Mouse (Mus musculus) MEL (cell line): ENCODE measurements around the gene Ap4s1. TPM values are rescaled to one million over a fixed set of nuclear protein-coding genes. Genes with fewer than 3 reads are reported as not detected.

Experiments used
- DNase-seq: peaks from one replicate; pipeline ENCODE4 v3.0.0; 2011; ENCODE audit warnings: low read depth, low spot score
- H3K27ac ChIP-seq: 2 replicates; pipeline ENCODE4 v1.5.1; 2012; ENCODE audit warnings: low read depth, mild to moderate bottlenecking, control low read depth, low read length, moderate library complexity; ENCODE audit not compliant: control insufficient read depth
- H3K27me3 ChIP-seq, 2 experiments: fragments of 150-350 bp in 1 of 2; sonication (generic) in 1 of 2; 2 replicates each; pipeline ENCODE4 v1.6.1; 2012; ENCODE audit warnings: low read length in 2 of 2, mild to moderate bottlenecking in 2 of 2, improper control_type of control experiment in 1 of 2, moderate library complexity in 1 of 2; ENCODE audit not compliant: insufficient read depth in 2 of 2, control insufficient read depth in 1 of 2
- H3K36me3 ChIP-seq, 2 experiments: 2 replicates each; pipeline ENCODE4 v1.6.1; 2012 to 2014; ENCODE audit warnings: low read length in 2 of 2, improper control_type of control experiment in 1 of 2, inconsistent platforms in 1 of 2, mild to moderate bottlenecking in 1 of 2; ENCODE audit not compliant: insufficient read depth in 2 of 2, control insufficient read depth in 1 of 2
- H3K4me1 ChIP-seq, 2 experiments: fragments of 150-350 bp in 1 of 2; sonication (generic) in 1 of 2; 2 replicates each; pipeline ENCODE4 v1.6.1; 2012; ENCODE audit warnings: low read length in 2 of 2, improper control_type of control experiment in 1 of 2, mild to moderate bottlenecking in 1 of 2; ENCODE audit not compliant: insufficient read depth in 2 of 2, control insufficient read depth in 1 of 2
- H3K4me3 ChIP-seq, 2 experiments: fragments of 150-350 bp in 1 of 2; sonication (generic) in 1 of 2; 2 replicates each; pipeline ENCODE4 v1.5.1; 2012; ENCODE audit warnings: low read depth in 2 of 2, low read length in 2 of 2, mild to moderate bottlenecking in 2 of 2, moderate library complexity in 2 of 2, control low read depth in 1 of 2, improper control_type of control experiment in 1 of 2; ENCODE audit not compliant: control insufficient read depth in 1 of 2, insufficient read depth in 1 of 2
- H3K79me2 ChIP-seq: 2 replicates; pipeline ENCODE4 v1.6.1; 2012; ENCODE audit warnings: mild to moderate bottlenecking, low read length, moderate library complexity; ENCODE audit not compliant: control insufficient read depth, poor library complexity, insufficient read depth
- H3K9ac ChIP-seq: 2 replicates; pipeline ENCODE4 v1.6.1; 2012; ENCODE audit warnings: low read depth, mild to moderate bottlenecking, control low read depth, low read length, moderate library complexity; ENCODE audit not compliant: control insufficient read depth, poor library complexity, severe bottlenecking
- H3K9me3 ChIP-seq: fragments of 150-350 bp; sonication (generic); replicated peaks from 2 replicates; pipeline ENCODE4 v1.6.1; 2012; ENCODE audit warnings: mild to moderate bottlenecking, low read length, improper control_type of control experiment, moderate library complexity; ENCODE audit not compliant: insufficient read depth
- BHLHE40 ChIP-seq: IDR thresholded peaks from 2 replicates; pipeline ENCODE4 v1.6.1; 2012; ENCODE audit warnings: low read depth, mild to moderate bottlenecking, inconsistent platforms, low read length, improper control_type of control experiment, borderline replicate concordance
- CHD1 ChIP-seq: IDR thresholded peaks from 2 replicates; pipeline ENCODE4 v1.6.1; 2012; ENCODE audit warnings: low read depth, mild to moderate bottlenecking, inconsistent platforms, low read length, improper control_type of control experiment
- CTCF ChIP-seq, 3 experiments: IDR thresholded peaks in 2 of 3; conservative IDR thresholded peaks in 1 of 3; 2 replicates each; pipeline ENCODE4 v1.5.1; 2011 to 2012; ENCODE audit warnings: low read length in 3 of 3, low read depth in 2 of 3, mild to moderate bottlenecking in 2 of 3, improper control_type of control experiment in 1 of 3, inconsistent platforms in 1 of 3, mixed read lengths in 1 of 3, moderate library complexity in 1 of 3; ENCODE audit not compliant: control insufficient read depth in 1 of 3, insufficient read depth in 1 of 3, poor library complexity in 1 of 3, severe bottlenecking in 1 of 3
- E2F4 ChIP-seq: IDR thresholded peaks from 2 replicates; pipeline ENCODE4 v1.6.1; 2011; ENCODE audit warnings: low read depth, low read length, improper control_type of control experiment, borderline replicate concordance
- ELF1 ChIP-seq: IDR thresholded peaks from 2 replicates; pipeline ENCODE4 v1.6.1; 2014; ENCODE audit warnings: low read depth, mild to moderate bottlenecking, inconsistent platforms, low read length, improper control_type of control experiment, moderate library complexity
- EP300 ChIP-seq, 2 experiments: IDR thresholded peaks; 2 replicates each; pipeline ENCODE4 v1.6.1; 2011; ENCODE audit warnings: improper control_type of control experiment in 2 of 2, low read length in 2 of 2, low read depth in 1 of 2, mild to moderate bottlenecking in 1 of 2
- ETS1 ChIP-seq: IDR thresholded peaks from 2 replicates; pipeline ENCODE4 v1.6.1; 2012; ENCODE audit warnings: low read depth, mild to moderate bottlenecking, inconsistent platforms, low read length, improper control_type of control experiment, moderate library complexity
- GABPA ChIP-seq: IDR thresholded peaks from 2 replicates; pipeline ENCODE4 v1.6.1; 2012; ENCODE audit warnings: low read depth, mild to moderate bottlenecking, inconsistent platforms, low read length, improper control_type of control experiment, moderate library complexity
- HCFC1 ChIP-seq: IDR thresholded peaks from 2 replicates; pipeline ENCODE4 v1.6.1; 2012; ENCODE audit warnings: low read depth, mild to moderate bottlenecking, inconsistent platforms, low read length, improper control_type of control experiment, moderate library complexity
- JUND ChIP-seq: IDR thresholded peaks from 2 replicates; pipeline ENCODE4 v1.6.1; 2011; ENCODE audit warnings: low read depth, mild to moderate bottlenecking, improper control_type of control experiment, low read length
- MAFK ChIP-seq: IDR thresholded peaks from 2 replicates; pipeline ENCODE4 v1.6.1; 2011; ENCODE audit warnings: low read depth, mild to moderate bottlenecking, low read length, improper control_type of control experiment, borderline replicate concordance
- MAX ChIP-seq: IDR thresholded peaks from 2 replicates; pipeline ENCODE4 v1.6.1; 2011; ENCODE audit warnings: low read length, improper control_type of control experiment
- MXI1 ChIP-seq: IDR thresholded peaks from 2 replicates; pipeline ENCODE4 v1.6.1; 2011; ENCODE audit warnings: mild to moderate bottlenecking, low read depth, low read length, improper control_type of control experiment
- MYB ChIP-seq: IDR thresholded peaks from 2 replicates; pipeline ENCODE4 v1.6.1; 2011; ENCODE audit warnings: mild to moderate bottlenecking, low read depth, low read length, improper control_type of control experiment
- NELFE ChIP-seq: IDR thresholded peaks from 2 replicates; pipeline ENCODE4 v1.6.1; 2011; ENCODE audit warnings: low read depth, low read length, improper control_type of control experiment
- NRF1 ChIP-seq: IDR thresholded peaks from 2 replicates; pipeline ENCODE4 v1.6.1; 2014; ENCODE audit warnings: low read depth, mild to moderate bottlenecking, inconsistent platforms, low read length, improper control_type of control experiment, moderate library complexity; ENCODE audit not compliant: poor library complexity, insufficient read depth, severe bottlenecking
- POLR2A ChIP-seq, 2 experiments: IDR thresholded peaks; 2 replicates each; pipeline ENCODE4 v1.6.1; 2011 to 2012; ENCODE audit warnings: low read length in 2 of 2, mild to moderate bottlenecking in 2 of 2, control low read depth in 1 of 2, improper control_type of control experiment in 1 of 2, low read depth in 1 of 2, moderate library complexity in 1 of 2; ENCODE audit not compliant: control insufficient read depth in 1 of 2, insufficient read depth in 1 of 2, poor library complexity in 1 of 2
- POLR2AphosphoS2 ChIP-seq: IDR thresholded peaks from 2 replicates; pipeline ENCODE4 v1.6.1; 2011; ENCODE audit warnings: low read length, improper control_type of control experiment
- POLR2AphosphoS5 ChIP-seq: IDR thresholded peaks from 2 replicates; pipeline ENCODE4 v1.6.1; 2012; ENCODE audit warnings: low read depth, borderline replicate concordance, mild to moderate bottlenecking, inconsistent platforms, low read length, moderate library complexity, mixed read lengths
- RAD21 ChIP-seq: IDR thresholded peaks from 2 replicates; pipeline ENCODE4 v1.6.1; 2011; ENCODE audit warnings: mild to moderate bottlenecking, low read depth, low read length, improper control_type of control experiment
- RCOR1 ChIP-seq: IDR thresholded peaks from 2 replicates; pipeline ENCODE4 v1.6.1; 2012; ENCODE audit warnings: low read depth, mild to moderate bottlenecking, inconsistent platforms, low read length, improper control_type of control experiment
- SIN3A ChIP-seq: IDR thresholded peaks from 2 replicates; pipeline ENCODE4 v1.6.1; 2012; ENCODE audit warnings: low read length, improper control_type of control experiment, inconsistent platforms
- SMC3 ChIP-seq: IDR thresholded peaks from 2 replicates; pipeline ENCODE4 v1.6.1; 2011; ENCODE audit warnings: low read depth, low read length, improper control_type of control experiment
- TBP ChIP-seq: IDR thresholded peaks from 2 replicates; pipeline ENCODE4 v1.8.0; 2011; ENCODE audit warnings: low read depth, low read length, improper control_type of control experiment
- TCF12 ChIP-seq: IDR thresholded peaks from 2 replicates; pipeline ENCODE4 v1.6.1; 2014; ENCODE audit warnings: low read depth, mild to moderate bottlenecking, inconsistent platforms, low read length, improper control_type of control experiment, moderate library complexity
- UBTF ChIP-seq: IDR thresholded peaks from 2 replicates; pipeline ENCODE4 v1.6.1; 2012; ENCODE audit warnings: low read depth, mild to moderate bottlenecking, inconsistent platforms, low read length, improper control_type of control experiment, moderate library complexity, borderline replicate concordance; ENCODE audit not compliant: insufficient read depth
- USF2 ChIP-seq, 2 experiments: IDR thresholded peaks; 2 replicates each; pipeline ENCODE4 v1.6.1; 2011 to 2012; ENCODE audit warnings: improper control_type of control experiment in 2 of 2, low read length in 2 of 2, borderline replicate concordance in 1 of 2, inconsistent platforms in 1 of 2, low read depth in 1 of 2, mild to moderate bottlenecking in 1 of 2; ENCODE audit not compliant: insufficient read depth in 1 of 2
- ZKSCAN1 ChIP-seq: IDR thresholded peaks from 2 replicates; pipeline ENCODE4 v1.6.1; 2012; ENCODE audit warnings: low read depth, mild to moderate bottlenecking, inconsistent platforms, low read length, improper control_type of control experiment, moderate library complexity
- ZNF384 ChIP-seq: IDR thresholded peaks from 2 replicates; pipeline ENCODE4 v1.6.1; 2012; ENCODE audit warnings: low read depth, mild to moderate bottlenecking, inconsistent platforms, low read length, improper control_type of control experiment
- polyA plus RNA-seq, 2 experiments: library from polyadenylated mRNA; stranded (reverse) in 1 of 2; unstranded in 1 of 2; fragments of >175 nt in 1 of 2; fragments of >200 nt in 1 of 2; gene quantifications; 2 replicates each; pipeline versions ENCODE4 v1.2.1 to v1.2.4; 2012; ENCODE audit warnings: low replicate concordance in 2 of 2, low read depth in 1 of 2; ENCODE audit not compliant: insufficient read length in 2 of 2, insufficient read depth in 1 of 2, missing spikeins in 1 of 2
- total RNA-seq: library from RNA; depleted of rRNA; stranded (reverse); fragments of 300-350 nt; gene quantifications from 2 replicates; pipeline ENCODE4 v1.2.3, GENCODE M21; 2012

Gene Ap4s1
- total and polyA plus RNA-seq, 3 experiments: 9.0 to 13.3 TPM; not detected in 1

DNA sequence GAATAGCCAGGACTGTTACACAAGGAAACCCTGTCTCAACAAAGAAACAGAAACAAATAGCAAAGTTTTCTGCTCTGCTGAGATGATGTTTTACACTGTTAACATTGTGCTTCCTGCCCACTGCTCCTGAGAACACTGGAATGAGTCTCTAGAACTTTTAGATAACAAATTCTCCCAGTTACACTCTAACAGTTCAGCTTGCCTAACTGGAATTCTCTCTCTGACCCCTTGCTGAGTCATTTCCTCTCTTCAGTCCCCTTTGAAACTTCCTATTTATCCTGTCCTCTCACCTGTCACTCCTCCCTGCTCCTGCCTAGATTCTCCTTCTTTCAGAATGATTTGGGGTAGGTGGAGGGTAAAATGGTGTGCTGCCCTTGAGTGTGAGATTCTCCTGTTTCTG is 3.3 kb downstream of the Ap4s1 start:
- peak; percentile 44 for DNase-seq
- Histone ChIP-seq H3K9me3 (no peaks in the 10 kb centered on the region), H3K9ac (peak overlapping the region; percentile 44), H3K27ac (peak overlapping the region; percentile 71), H3K36me3 (peaks cover 0 to 24% of the 10 kb centered on the region in 2 experiments; a peak in 2 of 4 replicates), H3K4me1 (peaks cover 17 to 28% of the 10 kb centered on the region in 2 experiments), H3K79me2 (peaks cover 23% of the 10 kb centered on the region), H3K27me3 (no peaks in the 10 kb centered on the region), H3K4me3 (peak overlapping the region; percentile 13 to 24; a peak in 1 of 4 replicates)
- TF ChIP-seq SIN3A (peak; percentile 8; the same call in 1 of the 2 replicates), JUND (no peak), BHLHE40 (no peak), UBTF (no peak), RCOR1 (no peak), MYB (0 out of 2 replicates have a peak, but pooled peaks have one; percentile 9), MAX (no peak), ELF1 (no peak), EP300 (IDR thresholded peaks at IDR 0.05; ENCODE audit: low read depth in 1 of 2, low read length in 2 of 2) (peak in 1 of 2 experiments; percentile 21; a peak in 1 of 4 replicates), ZKSCAN1 (no peak), NRF1 (no peak), TBP (no peak), HCFC1 (no peak), ETS1 (0 out of 2 replicates have a peak, but pooled peaks have one; percentile 11), CHD1 (no peak), POLR2AphosphoS2 (no peak), GABPA (no peak), MAFK (no peak), RAD21 (no peak)

- no peak overlapping the region; the same call in 1 of the 2 replicates for H3K9ac ChIP-seq
- DNase-seq: peak; percentile 70
- peaks cover 17% of the 10 kb centered on the region for H3K79me2 ChIP-seq
- H3K9me3 ChIP-seq: no peaks in the 10 kb centered on the region
- peaks cover 14 to 21% of the 10 kb centered on the region in 2 experiments for H3K4me1 ChIP-seq
- H3K27ac ChIP-seq: peak overlapping the region; percentile 35; the same call in 1 of the 2 replicates
- H3K36me3 ChIP-seq: peaks cover 0 to 22% of the 10 kb centered on the region in 2 experiments; a peak in 2 of 4 replicates
- H3K27me3 ChIP-seq: no peaks in the 10 kb centered on the region
- peak overlapping the region in 1 of 2 experiments; percentile 24; a peak in 1 of 4 replicates for H3K4me3 ChIP-seq
- TF ChIP-seq USF2 (IDR thresholded peaks at IDR 0.05; ENCODE audit: borderline replicate concordance in 1 of 2, insufficient read depth in 1 of 2, low read depth in 1 of 2, low read length in 2 of 2): no peak
- peak; percentile 59; the same call in 1 of the 2 replicates for TF ChIP-seq ELF1
- TF ChIP-seq RAD21: no peak
- TF ChIP-seq SMC3: no peak
- TF ChIP-seq TCF12: no peak
- no peak for TF ChIP-seq CHD1
- TF ChIP-seq CTCF (IDR thresholded peaks at IDR 0.05 in 2 of 3, conservative IDR thresholded peaks at IDR 0.05 in 1 of 3; ENCODE audit: control insufficient read depth in 1 of 3, insufficient read depth in 1 of 3, low read depth in 2 of 3, low read length in 3 of 3, poor library complexity in 1 of 3, severe bottlenecking in 1 of 3): no peak
- no peak for TF ChIP-seq POLR2A (IDR thresholded peaks at IDR 0.05; ENCODE audit: control insufficient read depth in 1 of 2, insufficient read depth in 1 of 2, low read depth in 1 of 2, low read length in 2 of 2, poor library complexity in 1 of 2)
- no peak for TF ChIP-seq POLR2AphosphoS5
- no peak for TF ChIP-seq UBTF
- TF ChIP-seq NRF1: no peak
- no peak for TF ChIP-seq E2F4
- no peak for TF ChIP-seq RCOR1
- TF ChIP-seq SIN3A: no peak; the same call in 1 of the 2 replicates
- no peak for TF ChIP-seq GABPA
- no peak for TF ChIP-seq TBP
- TF ChIP-seq EP300 (IDR thresholded peaks at IDR 0.05; ENCODE audit: low read depth in 1 of 2, low read length in 2 of 2): 0 out of 4 replicates have a peak, but pooled peaks of 1 of the 2 experiments have one; percentile 25
- TF ChIP-seq ZNF384: no peak
- no peak for TF ChIP-seq NELFE
- no peak; the same call in 1 of the 2 replicates for TF ChIP-seq MXI1
Measured at GRCm38 (mm10) chr12:51694966-51695365, 4.1 kb downstream of the Ap4s1 start.
